Mouse (Mus musculus): ENCODE data around the gene Rgma. TPM values are rescaled to one million over a fixed set of nuclear protein-coding genes. Genes with fewer than 3 reads are reported as not detected.

Rgma gene
- polyA plus RNA-seq, 1 experiment from 2014 or later, result 0.23 TPM

DNA sequence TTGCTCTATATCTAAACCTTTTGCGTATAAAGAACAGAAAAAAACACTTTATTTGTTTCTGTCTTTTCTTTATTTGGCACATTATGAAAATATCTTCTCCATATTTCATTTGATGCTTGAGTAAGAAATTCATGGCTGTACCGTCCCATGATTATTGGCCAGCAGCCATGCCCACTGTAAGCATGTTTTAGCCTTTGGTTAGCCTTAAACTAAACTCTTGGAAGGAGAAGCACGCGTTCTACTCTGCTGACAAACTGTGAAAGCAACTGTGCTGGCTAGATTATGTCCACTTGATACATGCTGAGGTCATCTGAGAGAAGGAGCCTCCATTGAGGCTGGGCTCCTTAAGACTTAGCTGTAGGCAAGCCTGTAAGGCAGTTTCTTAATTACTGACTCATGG lies 66.9 kb downstream of the Rgma start:
- no peaks in the 10 kb centered on the region for H3K4me1 ChIP-seq (replicated peaks)
- H3K9me3 ChIP-seq (replicated peaks), result no peaks in the 10 kb centered on the region
- peaks cover 95% of the 10 kb centered on the region for H3K36me3 ChIP-seq (replicated peaks)
- no peak overlapping the region for H3K9ac ChIP-seq
- no peak for ATAC-seq (ENCODE audit: insufficient read depth)
- no peak overlapping the region for H3K27ac ChIP-seq (replicated peaks)
- 90% methylated on average over 4 of the region's 4 CpGs for WGBS (ENCODE audit: insufficient replicate concordance)
- no peak overlapping the region for H3K4me2 ChIP-seq
- no peaks in the 10 kb centered on the region for H3K27me3 ChIP-seq
- H3K4me3 ChIP-seq (replicated peaks), result no peak overlapping the region

DNA sequence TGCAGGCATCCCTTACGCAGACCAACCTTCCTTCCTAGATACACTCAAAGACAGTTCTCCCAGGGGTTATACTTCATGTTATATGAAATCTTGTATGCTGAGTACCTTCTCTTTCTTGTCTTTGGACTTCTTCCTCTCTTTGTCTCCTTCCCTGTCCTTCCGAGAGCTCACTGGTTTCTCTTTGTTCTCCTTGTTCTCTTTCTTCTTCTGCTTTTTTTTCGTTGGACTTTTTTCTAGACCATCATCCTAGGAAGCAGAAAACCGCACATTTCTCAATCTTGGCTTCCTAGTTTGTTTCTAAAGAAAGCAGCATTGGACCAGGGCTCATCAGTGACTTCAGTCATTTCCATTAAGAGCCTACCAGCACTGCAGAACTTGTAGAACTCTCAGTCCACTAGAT lies 76.3 kb downstream of the Rgma start:
- no peak overlapping the region for H3K27ac ChIP-seq (replicated peaks)
- no peak overlapping the region for H3K9ac ChIP-seq
- no peaks in the 10 kb centered on the region for H3K27me3 ChIP-seq
- 78% methylated on average over 4 of the region's 4 CpGs for WGBS (ENCODE audit: insufficient replicate concordance)
- peaks cover 97% of the 10 kb centered on the region for H3K36me3 ChIP-seq (replicated peaks)
- no peak for ATAC-seq (ENCODE audit: insufficient read depth)
- H3K4me1 ChIP-seq (replicated peaks), result no peaks in the 10 kb centered on the region
- H3K9me3 ChIP-seq (replicated peaks), result no peaks in the 10 kb centered on the region
- no peak overlapping the region for H3K4me3 ChIP-seq (replicated peaks)
- H3K4me2 ChIP-seq, result no peak overlapping the region

GRCm38 (mm10) chr7:73452187-73452808 lies 77.0 kb downstream of the Rgma start:
- ATAC-seq (ENCODE audit: insufficient read depth), result no peak
- H3K4me2 ChIP-seq, result no peak overlapping the region
- no peak overlapping the region for H3K27ac ChIP-seq (replicated peaks)
- no peaks in the 10 kb centered on the region for H3K27me3 ChIP-seq
- no peak overlapping the region for H3K9ac ChIP-seq
- H3K36me3 ChIP-seq (replicated peaks), result peaks cover 97% of the 10 kb centered on the region
- no peak overlapping the region for H3K4me3 ChIP-seq (replicated peaks)
- no peaks in the 10 kb centered on the region for H3K9me3 ChIP-seq (replicated peaks)
- no peaks in the 10 kb centered on the region for H3K4me1 ChIP-seq (replicated peaks)
- WGBS (ENCODE audit: insufficient replicate concordance), result 87% methylated on average over 3 of the region's 3 CpGs

GRCm38 (mm10) chr7:73454113-73454512 lies 78.8 kb downstream of the Rgma start:
- ATAC-seq (ENCODE audit: insufficient read depth), result no peak
- 89% methylated on average over 12 of the region's 12 CpGs for WGBS (ENCODE audit: insufficient replicate concordance)
- Histone ChIP-seq H3K4me3 (replicated peaks) (no peak overlapping the region), H3K9ac (no peak overlapping the region), H3K36me3 (replicated peaks) (peaks cover 97% of the 10 kb centered on the region), H3K9me3 (replicated peaks) (no peaks in the 10 kb centered on the region), H3K4me1 (replicated peaks) (no peaks in the 10 kb centered on the region), H3K27me3 (no peaks in the 10 kb centered on the region), H3K27ac (replicated peaks) (no peak overlapping the region), H3K4me2 (no peak overlapping the region)

DNA sequence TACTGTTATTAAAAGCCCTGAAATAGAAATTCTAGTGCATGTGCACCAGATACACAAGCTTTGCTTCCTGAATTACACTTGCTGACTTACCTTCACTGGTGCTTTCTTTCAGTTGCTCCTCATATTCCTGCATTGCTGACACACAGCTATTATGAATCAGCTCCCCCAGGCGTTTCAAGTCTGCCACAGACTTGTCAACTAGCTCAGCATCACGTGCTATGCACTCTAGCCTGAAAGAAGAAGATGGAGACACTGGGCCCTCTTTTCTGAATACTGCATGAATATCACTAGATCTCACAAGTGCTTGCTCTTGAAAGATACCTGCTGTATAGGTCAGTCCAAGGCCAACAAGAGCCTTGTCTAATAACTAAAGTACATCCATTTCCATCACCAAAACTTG lies 88.2 kb downstream of the Rgma start:
- H3K9ac ChIP-seq, result no peak overlapping the region
- no peak overlapping the region for H3K4me3 ChIP-seq (replicated peaks)
- H3K27ac ChIP-seq (replicated peaks), result no peak overlapping the region
- H3K27me3 ChIP-seq, result no peaks in the 10 kb centered on the region
- H3K4me1 ChIP-seq (replicated peaks), result no peaks in the 10 kb centered on the region
- no peak for ATAC-seq (ENCODE audit: insufficient read depth)
- 74% methylated on average over 2 of the region's 2 CpGs for WGBS (ENCODE audit: insufficient replicate concordance)
- H3K4me2 ChIP-seq, result no peak overlapping the region
- no peaks in the 10 kb centered on the region for H3K9me3 ChIP-seq (replicated peaks)
- peaks cover 93% of the 10 kb centered on the region for H3K36me3 ChIP-seq (replicated peaks)

- 89% methylated on average over 3 of the region's 3 CpGs for WGBS (ENCODE audit: insufficient replicate concordance)
- H3K36me3 ChIP-seq (replicated peaks), result peaks cover 92% of the 10 kb centered on the region
These were observed 92.4 kb downstream of the Rgma start for GRCm38 (mm10) chr7:73467741-73468140.

More at GRCm38 (mm10) chr7:73467741-73468140, 92.4 kb downstream of the Rgma start:
- Histone ChIP-seq H3K4me2 (no peak overlapping the region), H3K27me3 (no peaks in the 10 kb centered on the region), H3K9ac (no peak overlapping the region), H3K9me3 (replicated peaks) (no peaks in the 10 kb centered on the region), H3K4me1 (replicated peaks) (no peaks in the 10 kb centered on the region), H3K27ac (replicated peaks) (no peak overlapping the region), H3K4me3 (replicated peaks) (no peak overlapping the region)
- ATAC-seq (ENCODE audit: insufficient read depth), result no peak

Other genes starting within 250 kb of the Rgma start
- gene Chd2, start 166.3 kb downstream of the Rgma start, polyA plus RNA-seq (2015; fragmentation: Nextera tagmentation; extraction: Ambion mirVana), result 20.1 and 22.1 TPM in 2 replicates